Mouse (Mus musculus) hindbrain, embryonic 15.5 days (tissue): ENCODE results near the gene Zfp456. TPM values are rescaled to one million over a fixed set of nuclear protein-coding genes. Genes with fewer than 3 reads are reported as not detected.
A peak's percentile ranks its signal among the peaks of the same experiment; 100 is the strongest.
"Not testable (repeated sequence)": the region's sequence is repeated elsewhere in the genome, so short reads cannot be mapped to it uniquely, and the experiment has no call there.

Experiments used
- ATAC-seq: fragments of 200-750 bp; cut with Nextera tagmentation; 2 replicates; pipeline ENCODE4 v1.8.0; 2017; ENCODE audit warnings: low read depth, moderate number of reproducible peaks, moderate TSS enrichment; ENCODE audit not compliant: low FRiP score
- H3K27ac ChIP-seq: fragments of 300-500 bp; sonication (generic); replicated peaks from 2 replicates; pipeline ENCODE4 v1.5.1; 2015; ENCODE audit warnings: mild to moderate bottlenecking, inconsistent platforms
- H3K27me3 ChIP-seq: fragments of 300-500 bp; sonication (generic); 2 replicates; pipeline ENCODE4 v1.6.1; 2015; ENCODE audit warnings: control low read depth, inconsistent platforms
- H3K36me3 ChIP-seq: fragments of 300-500 bp; sonication (generic); 2 replicates; pipeline ENCODE4 v1.6.1; 2015; ENCODE audit warnings: control low read depth, inconsistent platforms
- H3K4me1 ChIP-seq: fragments of 300-500 bp; sonication (generic); replicated peaks from 2 replicates; pipeline ENCODE4 v1.6.1; 2015; ENCODE audit warnings: control low read depth, inconsistent platforms
- H3K4me2 ChIP-seq: fragments of 300-500 bp; sonication (generic); 2 replicates; pipeline ENCODE4 v1.6.1; 2015; ENCODE audit warnings: moderate library complexity, mild to moderate bottlenecking, inconsistent platforms
- H3K4me3 ChIP-seq: fragments of 300-500 bp; sonication (generic); 2 replicates; pipeline ENCODE4 v1.5.1; 2015; ENCODE audit warnings: mild to moderate bottlenecking, inconsistent platforms
- H3K9ac ChIP-seq: fragments of 300-500 bp; sonication (generic); 2 replicates; pipeline ENCODE4 v1.6.1; 2015; ENCODE audit warnings: inconsistent platforms
- H3K9me3 ChIP-seq: fragments of 300-500 bp; sonication (generic); 2 replicates; pipeline ENCODE4 v1.6.1; 2016; ENCODE audit warnings: control low read depth, inconsistent platforms
- WGBS: fragments of 180-500 bp; shearing (Covaris S2); methylation state at CpG from one replicate; pipeline ENCODE4 v1.1.7; 2015; 5-methylcytosine and 5-hydroxymethylcytosine counted together
- polyA plus RNA-seq: library from polyadenylated mRNA; unstranded; fragments of >200 nt; fragmentation: Nextera tagmentation; extraction: Ambion mirVana; gene quantifications from 2 replicates; pipeline ENCODE4 v1.2.1, GENCODE M21; 2015

The Zfp456 gene
- 0.60 and 1.1 TPM in 2 replicates for polyA plus RNA-seq

- H3K9ac ChIP-seq, result 0 out of 2 replicates have a peak within 1 kb of the TSS, but pooled peaks have one; percentile 24
- 21% methylated on average over 14 of the region's 15 CpGs for WGBS
These were observed at the start of gene Zfp456, which contains the start of gene Gm28041 for GRCm38 (mm10) chr13:67375050-67375911. TSS of gene Zfp456 (minus strand) at chr13:67375810. TSS of gene Gm28041 (minus strand) at chr13:67375733.

GRCm38 (mm10) chr13:67422532-67422931, 46.9 kb upstream of the Zfp456 start:
- not testable (repeated sequence) for H3K4me3 ChIP-seq, H3K36me3 ChIP-seq, H3K27me3 ChIP-seq, H3K4me2 ChIP-seq, H3K27ac ChIP-seq, H3K4me1 ChIP-seq, H3K9me3 ChIP-seq, H3K9ac ChIP-seq, ATAC-seq
- 81% methylated on average over 2 of the region's 2 CpGs for WGBS

More at GRCm38 (mm10) chr13:67375050-67375911, at the start of gene Zfp456, which contains the start of gene Gm28041:
- Histone ChIP-seq H3K4me3 (peak within 1 kb of the TSS; percentile 45), H3K4me2 (peak within 1 kb of the TSS; percentile 62)
- H3K27ac ChIP-seq, H3K9me3 ChIP-seq, H3K36me3 ChIP-seq, H3K4me1 ChIP-seq, H3K27me3 ChIP-seq: not testable (repeated sequence)
- ATAC-seq, result peak; percentile 96

- Histone ChIP-seq H3K36me3 (no peaks in the 10 kb centered on the region), H3K9ac (peak within 1 kb of the TSS; percentile 61), H3K4me1 (peaks cover 9% of the 10 kb centered on the region; the same call in 1 of the 2 replicates), H3K4me2 (peak within 1 kb of the TSS; percentile 92), H3K4me3 (peak within 1 kb of the TSS; percentile 71), H3K27me3 (no peaks in the 10 kb centered on the region), H3K9me3 (no peaks in the 10 kb centered on the region), H3K27ac (no peak within 1 kb of the TSS)
- 2% methylated on average over 22 of the region's 22 CpGs for WGBS
- peak; percentile 91 for ATAC-seq
These were observed 45.7 kb upstream of the Zfp456 start, which contains the start of gene Zfp459 for GRCm38 (mm10) chr13:67421207-67421857. TSS of gene Zfp459 (minus strand) at chr13:67421418.

- Histone ChIP-seq H3K4me2 (peak overlapping the region; percentile 92), H3K9me3 (no peaks in the 10 kb centered on the region), H3K27me3 (no peaks in the 10 kb centered on the region), H3K4me1 (peaks cover 9% of the 10 kb centered on the region; the same call in 1 of the 2 replicates), H3K36me3 (no peaks in the 10 kb centered on the region), H3K27ac (no peak overlapping the region), H3K9ac (peak overlapping the region; percentile 61), H3K4me3 (peak overlapping the region; percentile 71)
- ATAC-seq, result no peak
- WGBS, result 35% methylated on average over 11 of the region's 11 CpGs
These were observed 45.1 kb upstream of the Zfp456 start for GRCm38 (mm10) chr13:67420558-67421206.

- no peak overlapping the region for H3K4me3 ChIP-seq
- H3K9me3 ChIP-seq, result no peaks in the 10 kb centered on the region
- H3K27ac ChIP-seq, result no peak overlapping the region
- H3K9ac ChIP-seq, result no peak overlapping the region
- ATAC-seq, result no peak
- H3K27me3 ChIP-seq, result no peaks in the 10 kb centered on the region
- 93% methylated on average over 3 of the region's 3 CpGs for WGBS
- H3K4me1 ChIP-seq, result peaks cover 9% of the 10 kb centered on the region; the same call in 1 of the 2 replicates
- no peak overlapping the region for H3K4me2 ChIP-seq
- H3K36me3 ChIP-seq, result no peaks in the 10 kb centered on the region
These were observed 41.2 kb upstream of the Zfp456 start for GRCm38 (mm10) chr13:67416811-67417210.

- 0 out of 2 replicates have a peak, but pooled peaks cover 3% of the 10 kb centered on the region for H3K4me1 ChIP-seq
- H3K9ac ChIP-seq, result no peak overlapping the region
- no peak overlapping the region for H3K4me3 ChIP-seq
- H3K27ac ChIP-seq, result no peak overlapping the region
- no peak for ATAC-seq
- 91% methylated on average over 6 of the region's 6 CpGs for WGBS
- H3K4me2 ChIP-seq, result no peak overlapping the region
- no peaks in the 10 kb centered on the region for H3K36me3 ChIP-seq
- no peaks in the 10 kb centered on the region for H3K27me3 ChIP-seq
- H3K9me3 ChIP-seq, result no peaks in the 10 kb centered on the region
These were observed 40.1 kb upstream of the Zfp456 start for GRCm38 (mm10) chr13:67415759-67416158.

- ATAC-seq, H3K9me3 ChIP-seq, H3K36me3 ChIP-seq, H3K4me3 ChIP-seq, H3K4me1 ChIP-seq, H3K27ac ChIP-seq, H3K4me2 ChIP-seq, H3K9ac ChIP-seq, H3K27me3 ChIP-seq: not testable (repeated sequence)
- whole genome bisulfite sequencing, result 81% methylated on average over 3 of the region's 3 CpGs
These were observed 38.0 kb upstream of the Zfp456 start for GRCm38 (mm10) chr13:67413634-67414033.

GRCm38 (mm10) chr13:67399183-67399903, 23.7 kb upstream of the Zfp456 start, which contains the start of gene Zfp429:
TSS of gene Zfp429 (minus strand) at chr13:67399819.
- peak within 1 kb of the TSS; percentile 53 for H3K9ac ChIP-seq
- 3% methylated on average over 16 of the region's 16 CpGs for WGBS
- H3K27ac ChIP-seq, H3K9me3 ChIP-seq, H3K36me3 ChIP-seq, H3K4me1 ChIP-seq, H3K27me3 ChIP-seq: not testable (repeated sequence)
- peak; percentile 97 for ATAC-seq
- H3K4me2 ChIP-seq, result peak within 1 kb of the TSS; percentile 75
- peak within 1 kb of the TSS; percentile 64 for H3K4me3 ChIP-seq

- H3K4me3 ChIP-seq, ATAC-seq, H3K27me3 ChIP-seq, H3K4me2 ChIP-seq, H3K36me3 ChIP-seq, H3K9ac ChIP-seq, H3K4me1 ChIP-seq, H3K9me3 ChIP-seq, H3K27ac ChIP-seq: not testable (repeated sequence)
- WGBS, result 66% methylated on average over 3 of the region's 3 CpGs
These were observed 645 bp upstream of the Zfp456 start for GRCm38 (mm10) chr13:67376255-67376654.

GRCm38 (mm10) chr13:67360131-67360744, 15.4 kb downstream of the Zfp456 start, which contains the start of the genes Gm28044 and Zfp953:
TSS of gene Gm28044 (minus strand) at chr13:67360536.
TSS of gene Zfp953 (minus strand) at chr13:67360605.
- Histone ChIP-seq H3K27me3 (no peaks in the 10 kb centered on the region), H3K27ac (peak within 1 kb of the TSS; percentile 6; the same call in 1 of the 2 replicates), H3K9me3 (no peaks in the 10 kb centered on the region), H3K9ac (peak within 1 kb of the TSS; percentile 39), H3K4me3 (peak within 1 kb of the TSS; percentile 57), H3K4me1 (peaks cover 10% of the 10 kb centered on the region), H3K4me2 (peak within 1 kb of the TSS; percentile 84), H3K36me3 (no peaks in the 10 kb centered on the region)
- peak; percentile 96 for ATAC-seq
- WGBS, result 0% methylated on average over 15 of the region's 15 CpGs

GRCm38 (mm10) chr13:67351854-67352253, 23.8 kb downstream of the Zfp456 start:
- Histone ChIP-seq H3K4me3 (no peak overlapping the region), H3K27ac (no peak overlapping the region), H3K36me3 (no peaks in the 10 kb centered on the region), H3K9me3 (no peaks in the 10 kb centered on the region), H3K4me2 (no peak overlapping the region), H3K27me3 (no peaks in the 10 kb centered on the region), H3K9ac (no peak overlapping the region), H3K4me1 (no peaks in the 10 kb centered on the region)
- ATAC-seq, result no peak
